Mouse (Mus musculus) heart, embryonic 15.5 days (tissue): Measurements from ENCODE around the gene Usp33. TPM values are rescaled to one million over a fixed set of nuclear protein-coding genes. Genes with fewer than 3 reads are reported as not detected.

Experiments
- ATAC-seq: fragments of 200-750 bp; cut with Nextera tagmentation; replicated peaks from 2 replicates; pipeline ENCODE4 v1.8.0; 2017; ENCODE audit warnings: low read depth, moderate TSS enrichment; ENCODE audit not compliant: insufficient number of reproducible peaks, insufficient read depth, low FRiP score
- H3K27ac ChIP-seq: fragments of 300-500 bp; sonication (generic); 2 replicates; pipeline ENCODE4 v1.5.1; 2015; ENCODE audit warnings: mild to moderate bottlenecking, inconsistent platforms
- H3K27me3 ChIP-seq: fragments of 300-500 bp; sonication (generic); 2 replicates; pipeline ENCODE4 v1.6.1; 2015; ENCODE audit warnings: inconsistent platforms
- H3K36me3 ChIP-seq: fragments of 300-500 bp; sonication (generic); 2 replicates; pipeline ENCODE4 v1.6.1; 2015; ENCODE audit warnings: mild to moderate bottlenecking, inconsistent platforms
- H3K4me1 ChIP-seq: fragments of 300-500 bp; sonication (generic); replicated peaks from 2 replicates; pipeline ENCODE4 v1.6.1; 2015; ENCODE audit warnings: inconsistent platforms
- H3K4me2 ChIP-seq: fragments of 300-500 bp; sonication (generic); 2 replicates; pipeline ENCODE4 v1.6.1; 2015; ENCODE audit warnings: inconsistent platforms, mild to moderate bottlenecking, moderate library complexity
- H3K4me3 ChIP-seq: fragments of 300-500 bp; sonication (generic); 2 replicates; pipeline ENCODE4 v1.5.1; 2015; ENCODE audit warnings: mild to moderate bottlenecking, inconsistent platforms
- H3K9ac ChIP-seq: fragments of 300-500 bp; sonication (generic); 2 replicates; pipeline ENCODE4 v1.6.1; 2015; ENCODE audit warnings: mild to moderate bottlenecking, inconsistent platforms
- H3K9me3 ChIP-seq: fragments of 300-500 bp; sonication (generic); replicated peaks from 2 replicates; pipeline ENCODE4 v1.6.1; 2016; ENCODE audit warnings: inconsistent platforms
- WGBS: fragments of 180-500 bp; shearing (Covaris S2); methylation state at CpG from one replicate; pipeline ENCODE4 v1.1.7; 2015; ENCODE audit warnings: mixed read lengths; 5-methylcytosine and 5-hydroxymethylcytosine counted together
- polyA plus RNA-seq: library from polyadenylated mRNA; unstranded; fragments of >200 nt; fragmentation: Nextera tagmentation; extraction: Ambion mirVana; gene quantifications from 2 replicates; pipeline ENCODE4 v1.2.1, GENCODE M21; 2015

Gene Usp33
- polyA plus RNA-seq, 1 experiment from 2014 or later, result 25.0 TPM

DNA sequence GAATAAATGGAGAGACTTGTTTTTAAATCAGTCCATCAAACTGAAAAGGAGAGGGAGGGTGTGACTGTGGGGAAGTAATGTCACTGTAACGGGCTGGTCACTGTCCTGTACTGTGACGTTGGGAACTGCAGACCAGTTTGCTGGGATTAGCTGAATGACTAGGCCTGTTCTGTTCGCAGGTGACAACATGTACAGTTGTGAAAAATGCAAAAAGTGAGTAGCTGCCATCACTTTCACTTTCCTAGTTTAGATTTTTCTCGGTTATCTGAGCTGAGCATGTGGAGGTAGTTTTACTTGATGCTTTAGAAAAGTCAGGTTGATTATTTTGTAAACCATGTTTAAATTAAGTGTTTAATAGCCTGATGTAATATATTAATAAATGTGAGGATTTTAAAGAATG lies 29.8 kb downstream of the Usp33 start:
- peaks cover 68% of the 10 kb centered on the region for H3K36me3 ChIP-seq
- ATAC-seq, result no peak
- no peaks in the 10 kb centered on the region for H3K27me3 ChIP-seq
- no peak overlapping the region for H3K4me3 ChIP-seq
- no peak overlapping the region for H3K9ac ChIP-seq
- H3K27ac ChIP-seq, result no peak overlapping the region
- H3K4me2 ChIP-seq, result no peak overlapping the region
- no peaks in the 10 kb centered on the region for H3K4me1 ChIP-seq
- no peaks in the 10 kb centered on the region for H3K9me3 ChIP-seq
- 81% methylated on average over 4 of the region's 4 CpGs for WGBS

DNA sequence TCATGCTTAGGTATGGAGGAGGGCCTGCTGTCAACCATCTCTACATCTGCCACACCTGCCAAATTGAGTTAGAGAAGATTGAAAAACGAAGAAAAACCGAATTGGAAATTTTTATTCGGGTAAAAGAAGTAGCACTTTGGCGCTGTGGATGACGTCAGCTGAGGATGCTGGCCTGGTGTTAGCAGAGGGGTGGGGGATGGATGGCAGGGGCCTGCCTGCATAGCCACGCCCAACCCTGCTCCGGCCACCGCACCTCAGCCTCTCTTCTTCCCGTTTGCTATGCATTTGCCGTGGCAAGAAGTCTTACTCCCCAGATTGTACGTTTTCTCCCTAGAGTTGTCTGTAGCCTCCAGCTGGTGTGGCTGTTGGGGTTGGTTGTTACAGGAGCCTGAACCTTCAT lies 37.8 kb downstream of the Usp33 start:
- no peak overlapping the region for H3K4me2 ChIP-seq
- H3K4me1 ChIP-seq, result no peaks in the 10 kb centered on the region
- H3K4me3 ChIP-seq, result no peak overlapping the region
- H3K27me3 ChIP-seq, result no peaks in the 10 kb centered on the region
- no peak for ATAC-seq
- 73% methylated on average over 11 of the region's 11 CpGs for WGBS
- H3K36me3 ChIP-seq, result peaks cover 43% of the 10 kb centered on the region
- no peaks in the 10 kb centered on the region for H3K9me3 ChIP-seq
- no peak overlapping the region for H3K27ac ChIP-seq
- H3K9ac ChIP-seq, result no peak overlapping the region

DNA sequence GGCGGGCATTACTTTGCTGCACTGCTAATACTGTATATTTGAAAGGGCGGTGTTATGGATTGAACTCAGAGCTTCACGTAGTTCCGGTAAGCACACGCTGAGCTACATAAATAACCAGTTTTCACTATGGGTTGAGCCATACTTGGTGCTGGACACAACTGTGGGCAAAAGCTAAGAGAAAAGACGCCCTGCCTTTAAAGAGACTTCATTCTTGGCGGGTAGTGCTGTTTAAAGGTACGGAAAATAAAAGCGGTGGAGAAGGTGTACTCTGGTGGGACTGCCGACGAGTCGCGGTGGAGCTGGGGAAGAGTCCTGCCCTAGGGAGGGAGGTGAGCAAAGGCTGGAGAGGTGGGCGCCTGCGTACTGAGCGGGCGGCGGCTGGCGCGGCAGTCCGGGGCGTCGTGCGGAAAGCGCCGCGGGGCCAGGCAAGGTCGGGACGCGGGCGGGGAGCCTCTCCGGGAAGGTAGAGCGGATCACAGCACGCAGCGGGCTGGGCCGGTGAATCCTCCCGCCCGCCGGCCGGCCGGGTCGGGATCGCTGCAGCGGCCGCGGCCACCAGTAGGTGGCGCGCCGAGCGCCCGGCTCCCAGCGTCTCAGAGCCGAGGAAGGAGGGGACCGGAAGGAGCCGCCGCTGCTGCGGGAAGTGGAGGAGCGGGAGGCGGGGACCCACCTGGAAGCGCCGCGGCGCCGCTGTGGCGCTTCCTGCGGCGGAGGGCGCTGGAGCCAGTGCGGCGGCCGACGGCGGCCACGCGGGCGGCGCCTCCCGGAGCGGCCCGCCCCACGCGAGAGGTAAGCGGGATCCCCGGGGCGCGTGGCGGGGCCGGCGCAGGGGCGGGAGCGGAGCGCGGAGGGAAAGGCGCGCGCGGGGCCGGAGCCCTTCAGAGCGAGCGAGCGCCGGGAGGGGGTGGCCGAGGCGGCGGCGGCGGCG lies 49.3 kb downstream of the Usp33 start, which contains the start of gene Zzz3:
Gene Zzz3 (plus strand): TSS at position 124 of the 928 bp plus-strand sequence.
- H3K4me2 ChIP-seq, result peak within 1 kb of the TSS; percentile 81
- peaks cover 36% of the 10 kb centered on the region for H3K4me1 ChIP-seq
- peak; percentile 93 for ATAC-seq
- peak within 1 kb of the TSS; percentile 94 for H3K9ac ChIP-seq
- H3K9me3 ChIP-seq, result no peaks in the 10 kb centered on the region
- under 1% methylated on average over 99 of the region's 108 CpGs for WGBS
- peak within 1 kb of the TSS; percentile 100 for H3K27ac ChIP-seq
- peak within 1 kb of the TSS; percentile 91 for H3K4me3 ChIP-seq
- H3K36me3 ChIP-seq, result peaks cover 14% of the 10 kb centered on the region
- H3K27me3 ChIP-seq, result no peaks in the 10 kb centered on the region

DNA sequence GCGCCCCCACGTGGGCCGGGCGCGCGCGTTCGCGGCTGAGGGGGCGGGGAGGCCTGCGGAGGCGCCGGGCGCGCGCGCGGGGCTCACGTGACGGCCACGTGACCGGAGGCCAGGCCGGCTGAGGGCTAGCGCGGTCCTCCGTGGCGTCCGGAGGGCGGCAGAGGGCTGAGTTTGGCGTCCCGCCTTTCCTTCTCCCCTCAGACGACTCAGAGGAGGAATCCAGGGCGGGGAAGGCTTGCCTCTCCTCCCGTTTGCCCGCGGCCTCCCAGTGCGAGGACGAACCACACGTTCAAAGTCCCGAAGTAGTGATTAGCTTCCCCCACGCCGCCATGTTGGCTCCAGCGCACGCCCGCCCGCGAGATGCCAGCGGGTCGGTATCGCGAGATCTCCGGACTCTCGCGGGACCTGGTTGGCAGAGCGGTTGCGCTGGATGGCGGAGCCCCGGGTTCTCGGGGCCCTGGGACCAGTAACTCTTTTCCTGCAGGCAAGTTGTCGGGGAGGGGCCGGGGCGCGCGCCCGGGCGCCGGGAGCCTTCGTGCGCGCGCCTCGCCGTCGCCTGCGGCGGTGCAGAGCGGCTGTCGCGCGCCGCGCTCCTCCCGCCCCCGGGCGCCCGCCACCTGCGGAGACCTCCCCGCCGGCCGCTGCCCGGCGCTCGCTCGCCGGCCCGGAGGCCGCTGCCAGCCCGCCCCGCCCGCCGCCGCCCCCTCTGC lies 50.2 kb downstream of the Usp33 start:
- WGBS, result under 1% methylated on average over 90 of the region's 102 CpGs
- Histone ChIP-seq H3K4me3 (peak overlapping the region; percentile 91), H3K4me2 (peak overlapping the region; percentile 81), H3K4me1 (peaks cover 37% of the 10 kb centered on the region), H3K9me3 (no peaks in the 10 kb centered on the region), H3K27me3 (no peaks in the 10 kb centered on the region), H3K36me3 (peaks cover 11% of the 10 kb centered on the region), H3K27ac (peak overlapping the region; percentile 100), H3K9ac (peak overlapping the region; percentile 94)
- ATAC-seq, result peak; percentile 86

GRCm38 (mm10) chr3:152396988-152397314 lies 50.7 kb downstream of the Usp33 start:
- H3K9ac ChIP-seq, result peak overlapping the region; percentile 94
- peaks cover 7% of the 10 kb centered on the region for H3K36me3 ChIP-seq
- H3K27me3 ChIP-seq, result no peaks in the 10 kb centered on the region
- H3K27ac ChIP-seq, result peak overlapping the region; percentile 100
- WGBS, result under 1% methylated on average over 10 of the region's 10 CpGs
- H3K4me3 ChIP-seq, result peak overlapping the region; percentile 91
- ATAC-seq, result no peak
- H3K9me3 ChIP-seq, result no peaks in the 10 kb centered on the region
- H3K4me2 ChIP-seq, result peak overlapping the region; percentile 81
- H3K4me1 ChIP-seq, result peaks cover 42% of the 10 kb centered on the region

GRCm38 (mm10) chr3:152397335-152397940 lies 51.2 kb downstream of the Usp33 start:
- no peak for ATAC-seq
- Histone ChIP-seq H3K27me3 (no peaks in the 10 kb centered on the region), H3K9me3 (no peaks in the 10 kb centered on the region), H3K36me3 (peaks cover 4% of the 10 kb centered on the region; the same call in 1 of the 2 replicates), H3K9ac (peak overlapping the region; percentile 94), H3K4me2 (peak overlapping the region; percentile 81), H3K4me3 (peak overlapping the region; percentile 91), H3K27ac (peak overlapping the region; percentile 100), H3K4me1 (peaks cover 47% of the 10 kb centered on the region)
- 38% methylated on average over 9 of the region's 9 CpGs for WGBS

- 82% methylated on average over 5 of the region's 5 CpGs for WGBS
- H3K9ac ChIP-seq, result no peak overlapping the region
- no peak overlapping the region for H3K4me2 ChIP-seq
- H3K4me1 ChIP-seq, result peaks cover 40% of the 10 kb centered on the region
- no peak overlapping the region for H3K4me3 ChIP-seq
- H3K27me3 ChIP-seq, result no peaks in the 10 kb centered on the region
- H3K36me3 ChIP-seq, result no peaks in the 10 kb centered on the region
- no peak for ATAC-seq
- H3K27ac ChIP-seq, result no peak overlapping the region
- no peaks in the 10 kb centered on the region for H3K9me3 ChIP-seq
These were observed 54.2 kb downstream of the Usp33 start for GRCm38 (mm10) chr3:152400441-152400840.

GRCm38 (mm10) chr3:152400875-152401274 lies 54.6 kb downstream of the Usp33 start:
- Histone ChIP-seq H3K4me2 (no peak overlapping the region), H3K9me3 (no peaks in the 10 kb centered on the region), H3K36me3 (no peaks in the 10 kb centered on the region), H3K9ac (no peak overlapping the region), H3K4me3 (no peak overlapping the region), H3K27me3 (no peaks in the 10 kb centered on the region), H3K4me1 (peaks cover 45% of the 10 kb centered on the region), H3K27ac (no peak overlapping the region)
- no peak for ATAC-seq
- WGBS, result 86% methylated on average over 3 of the region's 3 CpGs

DNA sequence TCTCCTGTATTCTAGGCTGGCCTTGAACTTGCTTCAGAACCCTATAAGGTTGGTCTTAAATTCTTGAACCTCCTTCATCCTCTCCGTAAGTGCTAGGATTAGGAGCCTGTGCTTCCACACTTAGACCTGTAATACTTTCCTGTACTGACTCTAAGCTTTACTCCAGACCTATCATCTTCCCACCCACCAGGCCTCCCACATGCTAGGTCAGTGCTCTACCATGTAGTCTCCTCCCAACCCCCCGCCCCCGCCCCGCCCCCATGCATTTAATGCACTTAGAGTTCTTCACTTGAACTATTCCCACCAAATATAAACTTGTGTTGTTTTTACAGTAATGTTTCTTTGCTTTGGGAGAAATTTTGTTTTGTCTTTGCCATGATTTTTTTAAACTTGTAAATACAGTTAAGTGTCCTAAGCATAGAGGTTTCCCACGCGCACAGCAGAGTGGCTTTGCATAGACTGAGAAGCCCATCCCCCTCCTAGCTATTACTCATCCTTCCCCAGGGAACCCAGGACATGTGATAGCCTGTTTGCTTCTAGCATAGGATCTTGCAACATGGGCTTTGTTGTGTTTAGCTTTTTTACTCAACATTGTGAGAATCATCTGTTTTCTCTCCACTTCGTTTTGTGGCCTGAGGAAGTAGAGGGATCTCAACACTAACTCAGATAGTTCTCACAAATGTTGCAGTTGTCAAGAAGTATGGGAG lies 55.8 kb downstream of the Usp33 start:
- 65% methylated on average over 7 of the region's 7 CpGs for WGBS
- Histone ChIP-seq H3K4me1 (peaks cover 50% of the 10 kb centered on the region), H3K27me3 (no peaks in the 10 kb centered on the region), H3K27ac (no peak overlapping the region), H3K4me3 (no peak overlapping the region), H3K9ac (no peak overlapping the region), H3K9me3 (no peaks in the 10 kb centered on the region), H3K4me2 (no peak overlapping the region), H3K36me3 (no peaks in the 10 kb centered on the region)
- ATAC-seq, result no peak; the same call in 1 of the 2 replicates

- ATAC-seq, result no peak
- no peaks in the 10 kb centered on the region for H3K36me3 ChIP-seq
- peaks cover 49% of the 10 kb centered on the region for H3K4me1 ChIP-seq
- no peak overlapping the region for H3K4me2 ChIP-seq
- H3K27me3 ChIP-seq, result no peaks in the 10 kb centered on the region
- H3K9ac ChIP-seq, result no peak overlapping the region
- no peaks in the 10 kb centered on the region for H3K9me3 ChIP-seq
- H3K27ac ChIP-seq, result no peak overlapping the region
- 73% methylated on average over 3 of the region's 3 CpGs for WGBS
- H3K4me3 ChIP-seq, result no peak overlapping the region
These were observed 56.4 kb downstream of the Usp33 start for GRCm38 (mm10) chr3:152402671-152403066.

DNA sequence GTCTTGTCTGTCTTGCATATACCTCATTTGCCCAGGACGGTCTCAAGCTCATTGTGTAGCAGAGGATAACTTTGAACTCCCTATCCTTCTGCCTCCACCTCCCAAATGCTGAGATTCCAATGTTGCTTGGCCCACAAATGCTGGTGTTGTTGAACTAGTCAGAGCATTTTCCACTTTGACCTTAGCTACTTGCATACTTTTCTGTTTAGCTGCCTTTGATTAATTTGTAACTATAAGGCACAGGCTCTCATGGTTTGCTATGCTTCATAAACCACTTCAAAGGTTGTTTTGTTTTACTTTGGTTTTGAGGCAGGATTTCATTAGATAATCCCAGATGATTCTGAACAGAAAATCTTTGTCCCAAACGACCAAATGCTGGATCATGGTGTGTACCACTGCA lies 57.5 kb downstream of the Usp33 start:
- ATAC-seq, result no peak
- H3K4me1 ChIP-seq, result peaks cover 40% of the 10 kb centered on the region
- no peak overlapping the region for H3K9ac ChIP-seq
- H3K9me3 ChIP-seq, result no peaks in the 10 kb centered on the region
- no peak overlapping the region for H3K4me2 ChIP-seq
- WGBS, result 79% methylated on average over 2 of the region's 2 CpGs
- no peak overlapping the region for H3K27ac ChIP-seq
- H3K36me3 ChIP-seq, result no peaks in the 10 kb centered on the region
- no peak overlapping the region for H3K4me3 ChIP-seq
- no peaks in the 10 kb centered on the region for H3K27me3 ChIP-seq
